Mouse (Mus musculus) induced T-regulatory cell, adult 2 months (primary cell): Measurements from ENCODE around the gene Drd4.
A peak's percentile ranks its signal among the peaks of the same experiment; 100 is the strongest.

Source experiments
- DNase-seq: peaks from one replicate; pipeline ENCODE4 v3.0.0-alpha.2; 2012; ENCODE audit warnings: low read depth

The Drd4 gene

GRCm38 (mm10) chr7:141335044-141335579, 43.3 kb downstream of the Drd4 start:
- DNase-seq, result no peak

- DNase-seq, result no peak
These were observed 43.9 kb downstream of the Drd4 start for GRCm38 (mm10) chr7:141335682-141336081.

- DNase-seq, result no peak
These were observed 44.5 kb downstream of the Drd4 start for GRCm38 (mm10) chr7:141336296-141336695.

GRCm38 (mm10) chr7:141337716-141338416, 46.1 kb downstream of the Drd4 start:
- no peak for DNase-seq

- DNase-seq, result no peak
These were observed 46.8 kb downstream of the Drd4 start, which contains the start of gene Eps8l2 for GRCm38 (mm10) chr7:141338576-141339131. TSS of gene Eps8l2 (plus strand) at chr7:141338880.

- no peak for DNase-seq
These were observed 47.6 kb downstream of the Drd4 start for GRCm38 (mm10) chr7:141339215-141339920.

GRCm38 (mm10) chr7:141340023-141340422, 48.2 kb downstream of the Drd4 start:
- no peak for DNase-seq

- DNase-seq, result no peak
These were observed 48.7 kb downstream of the Drd4 start for GRCm38 (mm10) chr7:141340476-141340875.

GRCm38 (mm10) chr7:141341689-141342226, 50.0 kb downstream of the Drd4 start:
- DNase-seq, result no peak

GRCm38 (mm10) chr7:141343230-141343629, 51.4 kb downstream of the Drd4 start:
- no peak for DNase-seq

- DNase-seq, result no peak
These were observed 51.9 kb downstream of the Drd4 start for GRCm38 (mm10) chr7:141343696-141344095.

- DNase-seq, result peak; percentile 79
These were observed 53.0 kb downstream of the Drd4 start for GRCm38 (mm10) chr7:141344787-141345186.
